Mouse (Mus musculus) midbrain, embryonic 11.5 days (tissue): ENCODE measurements around the gene Chrna5. TPM values are rescaled to one million over a fixed set of nuclear protein-coding genes. Genes with fewer than 3 reads are reported as not detected.

Source experiments
- polyA plus RNA-seq: library from polyadenylated mRNA; unstranded; fragments of >200 nt; fragmentation: Nextera tagmentation; extraction: Ambion mirVana; gene quantifications from 2 replicates; pipeline ENCODE4 v1.2.1, GENCODE M21; 2014

Gene Chrna5
- polyA plus RNA-seq, 1 experiment from 2014 or later = 6.5 TPM

Other genes with a start within 250 kb of the Chrna5 start
- gene Wdr61, start 246.4 kb upstream of the Chrna5 start, polyA plus RNA-seq = 179 and 181 TPM in 2 replicates
- 1,135 and 1,165 TPM in 2 replicates for gene Crabp1, start 216.1 kb upstream of the Chrna5 start, polyA plus RNA-seq
- gene Ireb2, start 117.1 kb upstream of the Chrna5 start, polyA plus RNA-seq = 64.5 and 72.6 TPM in 2 replicates
- 4.2 and 4.5 TPM in 2 replicates for gene Hykk, start 63.6 kb upstream of the Chrna5 start, polyA plus RNA-seq
- gene Psma4, start 30.1 kb upstream of the Chrna5 start, polyA plus RNA-seq = 332 and 341 TPM in 2 replicates
- gene AY074887, start 29.9 kb upstream of the Chrna5 start, polyA plus RNA-seq = 0.79 and 0.81 TPM in 2 replicates
- gene Chrna3, start 45.7 kb downstream of the Chrna5 start, polyA plus RNA-seq = 11.6 and 12.3 TPM in 2 replicates
- gene Chrnb4, start 67.9 kb downstream of the Chrna5 start, polyA plus RNA-seq = 2.3 and 2.5 TPM in 2 replicates
- gene Ube2q2, start 168.0 kb downstream of the Chrna5 start, polyA plus RNA-seq = 50.1 and 55.0 TPM in 2 replicates
- 84.6 and 92.5 TPM in 2 replicates for gene Fbxo22, start 228.0 kb downstream of the Chrna5 start, polyA plus RNA-seq